Mouse (Mus musculus): ENCODE data around the gene Dcpp3. TPM values are rescaled to one million over a fixed set of nuclear protein-coding genes. Genes with fewer than 3 reads are reported as not detected.
A peak's percentile ranks its signal among the peaks of the same experiment; 100 is the strongest.

Dcpp3 gene
- polyA plus RNA-seq, 1 experiment from 2014 or later = 0.36 TPM

DNA sequence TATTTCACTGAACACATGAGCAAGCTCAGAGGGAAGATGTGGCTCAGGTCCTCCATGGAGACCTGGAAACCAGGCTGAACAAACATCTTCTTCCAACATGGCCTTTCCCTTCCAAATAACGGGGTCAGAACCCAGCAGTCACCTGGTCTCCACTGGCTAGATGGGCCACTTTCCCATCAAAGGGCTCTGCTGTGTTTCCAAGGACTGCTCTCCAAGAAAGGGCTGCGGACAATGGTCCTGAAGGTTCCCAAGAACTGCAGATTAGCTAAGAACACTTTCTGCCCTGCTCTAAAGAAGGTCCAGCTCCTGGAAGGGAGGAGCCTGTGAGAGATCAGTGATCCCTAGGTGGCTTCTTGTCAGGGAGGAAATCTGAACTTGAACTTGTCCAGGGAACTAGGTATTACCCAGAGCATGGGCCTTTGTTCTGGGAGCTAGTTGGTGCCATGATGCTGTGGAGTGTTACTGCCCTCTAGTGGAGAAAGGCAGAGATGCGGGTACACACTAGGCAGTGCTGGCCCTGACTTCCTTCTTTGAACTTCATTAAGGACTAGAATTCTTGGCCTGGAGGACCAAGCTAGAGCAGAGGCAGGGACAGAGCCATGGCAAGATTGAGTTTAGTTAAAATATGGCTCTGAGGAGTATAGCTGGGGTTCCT lies 43.0 kb downstream of the Dcpp3 start:
- H3K9ac ChIP-seq (ENCODE audit: low read length) = no peak overlapping the region
- H3K27me3 ChIP-seq (ENCODE audit: control insufficient read depth, insufficient read depth, low read length) = no peaks in the 10 kb centered on the region; the same call in 1 of the 2 replicates
- H3K4me1 ChIP-seq (ENCODE audit: control insufficient read depth in 2 of 2, insufficient read depth in 2 of 2, low read length in 2 of 2) = no peaks in the 10 kb centered on the region
- no peaks in the 10 kb centered on the region for H3K36me3 ChIP-seq (ENCODE audit: control insufficient read depth, insufficient read depth, low read length)
- H3K9me3 ChIP-seq (ENCODE audit: control insufficient read depth, low read length) = no peaks in the 10 kb centered on the region
- 33% methylated on average over 3 of the region's 3 CpGs for WGBS
- H3K27ac ChIP-seq (replicated peaks in 1 of 2; ENCODE audit: control insufficient read depth in 1 of 2, insufficient read depth in 1 of 2, low read depth in 2 of 2, low read length in 2 of 2) = no peak overlapping the region
- no peak overlapping the region for H3K4me2 ChIP-seq (ENCODE audit: low read length)
- no peak overlapping the region for H3K4me3 ChIP-seq (ENCODE audit: control insufficient read depth in 1 of 2, insufficient read depth in 1 of 2, low read depth in 1 of 2, low read length in 2 of 2)
- ATAC-seq (ENCODE audit: insufficient number of reproducible peaks, insufficient read depth, low FRiP score, low read depth) = peak; percentile 71; the same call in 1 of the 2 replicates

DNA sequence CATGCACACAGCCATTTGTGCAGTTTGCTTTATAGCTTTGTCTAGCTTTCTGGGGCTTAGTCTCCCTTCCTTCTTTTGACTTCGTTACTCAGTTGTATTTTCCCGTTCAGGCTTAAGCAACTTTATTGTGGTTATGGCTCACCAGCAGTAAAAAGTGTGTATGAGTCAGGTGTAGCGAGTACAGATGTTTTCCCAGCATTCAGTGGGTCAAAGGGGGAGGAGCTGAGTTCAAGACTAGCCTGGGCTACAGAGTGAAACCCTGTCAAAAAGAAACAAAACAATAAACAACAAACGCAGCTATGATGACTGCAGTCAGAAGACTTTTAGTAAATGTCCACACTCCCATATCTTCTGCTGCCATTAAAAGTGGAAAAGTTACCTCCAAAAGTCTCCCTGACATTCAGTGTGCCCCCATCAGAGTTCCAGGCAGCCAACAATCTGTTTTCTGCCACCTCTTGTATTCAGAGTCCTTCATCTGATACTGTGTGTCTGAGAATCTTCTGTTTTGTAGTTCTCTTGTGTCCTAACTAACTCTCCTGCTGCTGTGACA lies 44.4 kb downstream of the Dcpp3 start:
- Histone ChIP-seq H3K27me3 (ENCODE audit: control insufficient read depth, insufficient read depth, low read length) (no peaks in the 10 kb centered on the region), H3K4me2 (ENCODE audit: low read length) (no peak overlapping the region), H3K9me3 (ENCODE audit: control insufficient read depth, low read length) (no peaks in the 10 kb centered on the region), H3K9ac (ENCODE audit: low read length) (no peak overlapping the region), H3K36me3 (ENCODE audit: control insufficient read depth, insufficient read depth, low read length) (no peaks in the 10 kb centered on the region), H3K4me1 (ENCODE audit: control insufficient read depth in 2 of 2, insufficient read depth in 2 of 2, low read length in 2 of 2) (no peaks in the 10 kb centered on the region), H3K27ac (replicated peaks in 1 of 2; ENCODE audit: control insufficient read depth in 1 of 2, insufficient read depth in 1 of 2, low read depth in 2 of 2, low read length in 2 of 2) (no peak overlapping the region), H3K4me3 (ENCODE audit: control insufficient read depth in 1 of 2, insufficient read depth in 1 of 2, low read depth in 1 of 2, low read length in 2 of 2) (no peak overlapping the region)
- 78% methylated on average over 4 of the region's 4 CpGs for WGBS
- no peak for ATAC-seq (ENCODE audit: insufficient number of reproducible peaks, insufficient read depth, low FRiP score, low read depth)

DNA sequence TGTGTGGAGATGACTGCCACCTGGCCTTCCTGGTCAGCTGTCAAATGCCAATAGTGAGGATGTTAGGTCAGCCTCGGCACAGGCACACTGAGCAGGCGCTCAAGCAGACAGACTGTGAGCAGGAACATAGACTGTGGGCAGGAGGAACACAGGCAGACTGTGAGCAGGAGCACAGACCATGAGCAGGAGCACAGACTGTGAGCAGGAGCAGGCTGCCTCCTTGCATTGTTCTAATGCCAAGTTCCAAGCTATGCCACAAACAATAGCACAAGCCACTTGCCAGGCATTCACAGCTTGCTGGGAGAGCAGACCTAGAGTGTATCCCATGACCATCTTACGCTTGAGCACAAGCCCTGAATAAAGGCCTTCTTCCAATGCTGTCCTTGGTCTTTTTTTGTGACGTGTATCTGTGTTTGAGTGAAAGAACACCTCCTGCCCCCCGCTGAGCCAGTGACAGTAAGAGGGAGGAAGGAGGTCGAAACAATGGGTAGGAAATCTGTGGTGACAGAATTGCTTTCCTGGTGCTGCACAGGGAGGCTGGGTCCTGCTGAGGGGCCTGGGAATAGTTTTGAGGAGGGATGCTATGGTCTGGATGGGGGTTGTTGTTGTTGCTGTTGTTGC lies 48.7 kb downstream of the Dcpp3 start:
- Histone ChIP-seq H3K36me3 (ENCODE audit: control insufficient read depth, insufficient read depth, low read length) (no peaks in the 10 kb centered on the region), H3K4me1 (ENCODE audit: control insufficient read depth in 2 of 2, insufficient read depth in 2 of 2, low read length in 2 of 2) (no peaks in the 10 kb centered on the region), H3K4me3 (ENCODE audit: control insufficient read depth in 1 of 2, insufficient read depth in 1 of 2, low read depth in 1 of 2, low read length in 2 of 2) (no peak overlapping the region), H3K27ac (replicated peaks in 1 of 2; ENCODE audit: control insufficient read depth in 1 of 2, insufficient read depth in 1 of 2, low read depth in 2 of 2, low read length in 2 of 2) (no peak overlapping the region), H3K9me3 (ENCODE audit: control insufficient read depth, low read length) (no peaks in the 10 kb centered on the region), H3K27me3 (ENCODE audit: control insufficient read depth, insufficient read depth, low read length) (no peaks in the 10 kb centered on the region), H3K9ac (ENCODE audit: low read length) (no peak overlapping the region), H3K4me2 (ENCODE audit: low read length) (no peak overlapping the region)
- WGBS = 38% methylated on average over 6 of the region's 6 CpGs
- ATAC-seq (ENCODE audit: insufficient number of reproducible peaks, insufficient read depth, low FRiP score, low read depth) = no peak

DNA sequence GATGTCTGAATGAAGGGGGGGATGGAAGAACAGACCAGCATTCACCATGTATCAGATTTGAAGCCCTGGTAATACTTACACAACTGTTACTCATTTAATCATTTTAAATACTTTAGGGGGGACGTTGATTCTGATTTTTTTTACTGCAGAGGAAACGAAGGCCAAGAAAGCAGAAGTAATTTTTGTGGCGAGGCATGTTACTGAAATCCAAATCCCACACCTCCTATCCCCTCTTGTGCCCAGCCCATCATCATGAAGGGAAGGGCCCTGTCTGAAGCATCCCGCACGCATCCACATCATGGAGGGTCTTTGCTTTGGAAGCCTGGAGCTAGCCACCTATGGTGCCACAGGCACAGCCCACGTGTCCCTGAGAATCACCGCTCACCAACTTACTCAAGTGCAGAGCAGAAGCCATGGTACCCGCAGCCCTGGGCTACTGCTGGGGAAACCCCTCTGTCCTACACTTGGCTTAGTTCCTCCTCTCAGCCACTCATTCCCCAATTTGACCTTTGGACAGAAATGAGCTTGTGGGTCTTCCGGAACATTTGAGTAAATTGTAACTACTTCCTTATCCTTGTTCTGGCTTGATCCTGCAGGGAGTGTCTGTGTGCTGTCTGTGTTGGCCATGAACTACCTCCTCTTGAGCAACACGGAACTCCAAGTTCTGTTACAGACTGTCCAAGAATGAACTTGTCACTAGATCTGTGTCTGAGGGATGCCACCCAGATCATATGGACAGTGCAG lies 49.6 kb downstream of the Dcpp3 start:
- H3K4me2 ChIP-seq (ENCODE audit: low read length) = no peak overlapping the region
- H3K4me3 ChIP-seq (ENCODE audit: control insufficient read depth in 1 of 2, insufficient read depth in 1 of 2, low read depth in 1 of 2, low read length in 2 of 2) = no peak overlapping the region
- no peaks in the 10 kb centered on the region for H3K27me3 ChIP-seq (ENCODE audit: control insufficient read depth, insufficient read depth, low read length)
- no peak overlapping the region for H3K9ac ChIP-seq (ENCODE audit: low read length)
- H3K4me1 ChIP-seq (ENCODE audit: control insufficient read depth in 2 of 2, insufficient read depth in 2 of 2, low read length in 2 of 2) = no peaks in the 10 kb centered on the region
- 87% methylated on average over 10 of the region's 10 CpGs for WGBS
- no peak overlapping the region for H3K27ac ChIP-seq (replicated peaks in 1 of 2; ENCODE audit: control insufficient read depth in 1 of 2, insufficient read depth in 1 of 2, low read depth in 2 of 2, low read length in 2 of 2)
- no peak for ATAC-seq (ENCODE audit: insufficient number of reproducible peaks, insufficient read depth, low FRiP score, low read depth)
- H3K9me3 ChIP-seq (ENCODE audit: control insufficient read depth, low read length) = no peaks in the 10 kb centered on the region
- no peaks in the 10 kb centered on the region for H3K36me3 ChIP-seq (ENCODE audit: control insufficient read depth, insufficient read depth, low read length)

DNA sequence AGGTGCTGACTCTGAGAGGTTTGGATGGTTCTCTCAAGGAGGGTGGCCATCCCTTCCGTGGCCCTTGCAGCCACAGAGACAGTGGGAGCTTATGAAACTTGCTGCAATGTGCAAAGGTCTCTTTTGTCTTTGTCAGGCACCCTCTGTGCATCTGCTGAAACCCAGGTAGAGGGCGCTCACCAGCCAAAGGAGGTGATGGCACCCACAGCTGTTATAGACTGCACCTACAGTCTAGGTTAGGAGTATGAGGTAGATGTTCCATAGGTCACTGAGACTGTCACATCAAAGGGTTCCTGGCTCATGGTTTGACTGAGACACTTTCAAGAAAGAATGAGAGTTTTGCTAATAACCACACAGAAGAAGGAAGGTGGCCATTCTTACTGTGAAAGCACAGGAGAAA lies 51.5 kb downstream of the Dcpp3 start:
- no peak for ATAC-seq (ENCODE audit: insufficient number of reproducible peaks, insufficient read depth, low FRiP score, low read depth)
- no peak overlapping the region for H3K9ac ChIP-seq (ENCODE audit: low read length)

More for the DNA sequence above, 51.5 kb downstream of the Dcpp3 start:
- H3K36me3 ChIP-seq (ENCODE audit: control insufficient read depth, insufficient read depth, low read length) = no peaks in the 10 kb centered on the region
- H3K27ac ChIP-seq (replicated peaks in 1 of 2; ENCODE audit: control insufficient read depth in 1 of 2, insufficient read depth in 1 of 2, low read depth in 2 of 2, low read length in 2 of 2) = no peak overlapping the region
- WGBS = 42% methylated on average over 2 of the region's 2 CpGs
- no peak overlapping the region for H3K4me3 ChIP-seq (ENCODE audit: control insufficient read depth in 1 of 2, insufficient read depth in 1 of 2, low read depth in 1 of 2, low read length in 2 of 2)
- no peak overlapping the region for H3K4me2 ChIP-seq (ENCODE audit: low read length)
- no peaks in the 10 kb centered on the region for H3K4me1 ChIP-seq (ENCODE audit: control insufficient read depth in 2 of 2, insufficient read depth in 2 of 2, low read length in 2 of 2)
- no peaks in the 10 kb centered on the region for H3K9me3 ChIP-seq (ENCODE audit: control insufficient read depth, low read length)
- no peaks in the 10 kb centered on the region for H3K27me3 ChIP-seq (ENCODE audit: control insufficient read depth, insufficient read depth, low read length)

Other genes with a start within 250 kb of the Dcpp3 start
- gene Hcfc1r1, start 243.9 kb upstream of the Dcpp3 start, polyA plus RNA-seq (2014; fragmentation: Nextera tagmentation; extraction: Ambion mirVana) = 403 and 405 TPM in 2 replicates
- gene Thoc6, start 243.6 kb upstream of the Dcpp3 start, polyA plus RNA-seq (2014; fragmentation: Nextera tagmentation; extraction: Ambion mirVana) = 31.1 and 35.0 TPM in 2 replicates
- gene Tnfrsf12a, start 240.0 kb upstream of the Dcpp3 start, polyA plus RNA-seq (2014; fragmentation: Nextera tagmentation; extraction: Ambion mirVana) = 107 and 114 TPM in 2 replicates
- gene Cldn6, start 238.2 kb upstream of the Dcpp3 start, polyA plus RNA-seq (2014; fragmentation: Nextera tagmentation; extraction: Ambion mirVana) = 0.42 TPM in 1 of 2 replicates, not detected in the other
- 0.14 TPM in 1 of 2 replicates, not detected in the other for gene Cldn9, start 233.4 kb upstream of the Dcpp3 start, polyA plus RNA-seq (2014; fragmentation: Nextera tagmentation; extraction: Ambion mirVana)
- not detected in 2 replicates for gene 1520401A03Rik, start 194.7 kb upstream of the Dcpp3 start, polyA plus RNA-seq (2014; fragmentation: Nextera tagmentation; extraction: Ambion mirVana)
- gene Pkmyt1, start 191.1 kb upstream of the Dcpp3 start, polyA plus RNA-seq (2014; fragmentation: Nextera tagmentation; extraction: Ambion mirVana) = 27.2 and 28.1 TPM in 2 replicates
- gene Paqr4, start 176.6 kb upstream of the Dcpp3 start, polyA plus RNA-seq (2014; fragmentation: Nextera tagmentation; extraction: Ambion mirVana) = 10.6 and 12.7 TPM in 2 replicates
- not detected in 2 replicates for gene Kremen2, start 171.6 kb upstream of the Dcpp3 start, polyA plus RNA-seq (2014; fragmentation: Nextera tagmentation; extraction: Ambion mirVana)
- 42.4 TPM in 2 replicates for gene Flywch1, start 145.9 kb upstream of the Dcpp3 start, polyA plus RNA-seq (2014; fragmentation: Nextera tagmentation; extraction: Ambion mirVana)
- 4.4 and 5.1 TPM in 2 replicates for gene Flywch2, start 131.4 kb upstream of the Dcpp3 start, polyA plus RNA-seq (2014; fragmentation: Nextera tagmentation; extraction: Ambion mirVana)
- gene Srrm2, start 126.9 kb upstream of the Dcpp3 start, polyA plus RNA-seq (2014; fragmentation: Nextera tagmentation; extraction: Ambion mirVana) = 300 and 318 TPM in 2 replicates
- 950 and 1,075 TPM in 2 replicates for gene Elob, start 88.3 kb upstream of the Dcpp3 start, polyA plus RNA-seq (2014; fragmentation: Nextera tagmentation; extraction: Ambion mirVana)
- gene Prss33, start 81.4 kb upstream of the Dcpp3 start, polyA plus RNA-seq (2014; fragmentation: Nextera tagmentation; extraction: Ambion mirVana) = not detected in 2 replicates
- gene Prss32, start 73.6 kb upstream of the Dcpp3 start, polyA plus RNA-seq (2014; fragmentation: Nextera tagmentation; extraction: Ambion mirVana) = not detected in 2 replicates
- gene Prss41, start 73.3 kb upstream of the Dcpp3 start, polyA plus RNA-seq (2014; fragmentation: Nextera tagmentation; extraction: Ambion mirVana) = not detected in 2 replicates
- gene Prss21, start 49.4 kb upstream of the Dcpp3 start, polyA plus RNA-seq (2014; fragmentation: Nextera tagmentation; extraction: Ambion mirVana) = not detected in 2 replicates
- not detected in 2 replicates for gene Dcpp1, start 36.6 kb upstream of the Dcpp3 start, polyA plus RNA-seq (2014; fragmentation: Nextera tagmentation; extraction: Ambion mirVana)
- gene Dcpp2, start 36.6 kb upstream of the Dcpp3 start, polyA plus RNA-seq (2014; fragmentation: Nextera tagmentation; extraction: Ambion mirVana) = not detected in 2 replicates
- not detected in 2 replicates for gene Sbp, start 24.2 kb downstream of the Dcpp3 start, polyA plus RNA-seq (2014; fragmentation: Nextera tagmentation; extraction: Ambion mirVana)
- not detected in 2 replicates for gene Sbpl, start 37.8 kb downstream of the Dcpp3 start, polyA plus RNA-seq (2014; fragmentation: Nextera tagmentation; extraction: Ambion mirVana)
- 0.26 TPM in 1 of 2 replicates, not detected in the other for gene Prss30, start 63.1 kb downstream of the Dcpp3 start, polyA plus RNA-seq (2014; fragmentation: Nextera tagmentation; extraction: Ambion mirVana)
- not detected in 2 replicates for gene Prss22, start 80.6 kb downstream of the Dcpp3 start, polyA plus RNA-seq (2014; fragmentation: Nextera tagmentation; extraction: Ambion mirVana)
- gene Prss27, start 120.7 kb downstream of the Dcpp3 start, polyA plus RNA-seq (2014; fragmentation: Nextera tagmentation; extraction: Ambion mirVana) = not detected in 2 replicates
- 28.8 and 35.4 TPM in 2 replicates for gene Kctd5, start 156.0 kb downstream of the Dcpp3 start, polyA plus RNA-seq (2014; fragmentation: Nextera tagmentation; extraction: Ambion mirVana)
- gene Pdpk1, start 233.5 kb downstream of the Dcpp3 start, polyA plus RNA-seq (2014; fragmentation: Nextera tagmentation; extraction: Ambion mirVana) = 44.5 and 45.6 TPM in 2 replicates
- gene Amdhd2, start 246.3 kb downstream of the Dcpp3 start, polyA plus RNA-seq (2014; fragmentation: Nextera tagmentation; extraction: Ambion mirVana) = 23.6 and 26.0 TPM in 2 replicates